Mouse (Mus musculus): ENCODE measurements around the gene Tmem97.
"Not testable (repeated sequence)": the region's sequence is repeated elsewhere in the genome, so short reads cannot be mapped to it uniquely, and the experiment has no call there.

Gene Tmem97

GRCm38 (mm10) chr11:78550168-78551058, at the start of gene Tmem97:
Gene Tmem97, minus strand, starts transcription at chr11:78550777.
- peak; percentile 94 for DNase-seq

- DNase-seq = no peak
These were observed 49.5 kb upstream of the Tmem97 start for GRCm38 (mm10) chr11:78600051-78600450.

GRCm38 (mm10) chr11:78598763-78599415, 48.3 kb upstream of the Tmem97 start:
- DNase-seq = no peak

- no peak for DNase-seq
These were observed 46.2 kb upstream of the Tmem97 start for GRCm38 (mm10) chr11:78596750-78597149.

- no peak for DNase-seq
These were observed 45.2 kb upstream of the Tmem97 start for GRCm38 (mm10) chr11:78595773-78596172.

- no peak for DNase-seq
These were observed 43.8 kb upstream of the Tmem97 start for GRCm38 (mm10) chr11:78594271-78594964.

GRCm38 (mm10) chr11:78587677-78588076, 37.1 kb upstream of the Tmem97 start:
- DNase-seq = not testable (repeated sequence)

- DNase-seq = no peak
These were observed 35.5 kb upstream of the Tmem97 start for GRCm38 (mm10) chr11:78586099-78586498.

GRCm38 (mm10) chr11:78582848-78583247, 32.3 kb upstream of the Tmem97 start:
- no peak for DNase-seq

- DNase-seq = no peak
These were observed 24.4 kb upstream of the Tmem97 start for GRCm38 (mm10) chr11:78574975-78575374.

GRCm38 (mm10) chr11:78574536-78574935, 24.0 kb upstream of the Tmem97 start:
- no peak for DNase-seq

- DNase-seq = not testable (repeated sequence)
These were observed 23.5 kb upstream of the Tmem97 start for GRCm38 (mm10) chr11:78574031-78574430.

- DNase-seq = no peak
These were observed 21.3 kb upstream of the Tmem97 start for GRCm38 (mm10) chr11:78571854-78572253.

GRCm38 (mm10) chr11:78571441-78571840, 20.9 kb upstream of the Tmem97 start:
- no peak for DNase-seq

- no peak for DNase-seq
These were observed 19.2 kb upstream of the Tmem97 start for GRCm38 (mm10) chr11:78569806-78570205.

- DNase-seq = no peak
These were observed 18.2 kb upstream of the Tmem97 start for GRCm38 (mm10) chr11:78568827-78569226.

- no peak for DNase-seq
These were observed 17.0 kb upstream of the Tmem97 start for GRCm38 (mm10) chr11:78567614-78568013.

- no peak for DNase-seq
These were observed 16.2 kb upstream of the Tmem97 start for GRCm38 (mm10) chr11:78566775-78567174.

GRCm38 (mm10) chr11:78560447-78560846, 9.9 kb upstream of the Tmem97 start:
- peak; percentile 57 for DNase-seq

- no peak for DNase-seq
These were observed 6.7 kb upstream of the Tmem97 start for GRCm38 (mm10) chr11:78557241-78557640.

- no peak for DNase-seq
These were observed 5.5 kb upstream of the Tmem97 start for GRCm38 (mm10) chr11:78556070-78556469.

- no peak for DNase-seq
These were observed 5.0 kb upstream of the Tmem97 start for GRCm38 (mm10) chr11:78555623-78556022.

- DNase-seq = no peak
These were observed 452 bp upstream of the Tmem97 start for GRCm38 (mm10) chr11:78551059-78551398.

Data from cerebellum, adult 11 months (tissue).